Mouse (Mus musculus): ENCODE measurements around the gene Mrpl17. TPM values are rescaled to one million over a fixed set of nuclear protein-coding genes. Genes with fewer than 3 reads are reported as not detected.

Mrpl17 gene
- polyA plus RNA-seq, 1 experiment from 2014 or later = 388 TPM

DNA sequence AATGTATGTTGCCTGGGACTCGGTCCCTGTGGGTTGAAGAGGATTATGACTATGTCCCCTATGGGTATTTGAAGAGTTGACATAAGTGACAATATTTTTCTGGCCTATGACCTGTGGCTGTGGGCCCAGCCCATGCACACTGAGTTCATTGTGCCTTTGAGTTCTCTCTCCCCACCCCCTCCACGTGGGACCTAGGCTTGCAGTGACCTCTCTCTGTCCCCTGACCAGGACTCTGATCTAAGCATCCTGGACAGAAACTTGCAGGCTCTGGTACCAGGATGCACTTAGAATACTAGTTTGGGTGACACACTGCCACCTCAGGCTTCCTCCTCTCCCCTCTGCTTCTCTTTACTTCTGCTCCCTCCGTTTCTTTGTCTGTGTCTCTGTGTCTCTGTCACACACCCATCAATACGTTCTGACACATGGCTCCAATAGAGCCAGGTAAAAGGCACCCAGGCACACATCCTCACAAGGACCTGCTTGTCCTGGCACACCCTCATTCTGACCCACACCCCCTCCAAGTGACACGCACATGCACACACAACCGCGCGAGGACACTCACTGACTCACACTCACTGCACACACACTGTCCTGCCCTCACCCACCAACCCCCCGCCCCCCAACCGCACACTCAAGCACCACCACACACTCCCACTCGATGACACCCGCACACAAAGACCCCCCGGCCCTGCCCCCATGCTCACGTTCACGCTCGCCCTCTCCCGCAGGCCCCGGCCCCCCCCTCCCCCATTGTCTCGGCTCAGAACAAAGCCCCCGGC lies 24.2 kb downstream of the Mrpl17 start:
- no peak for DNase-seq
- Histone ChIP-seq H3K36me3 (ENCODE audit: insufficient read depth) (peaks cover 17% of the 10 kb centered on the region), H3K4me3 (ENCODE audit: low read depth, low read length) (peak overlapping the region; percentile 88), H3K9me3 (ENCODE audit: low read depth, low read length) (no peaks in the 10 kb centered on the region), H3K27ac (ENCODE audit: low read depth) (peak overlapping the region; percentile 86), H3K27me3 (ENCODE audit: insufficient read depth, low read length) (no peaks in the 10 kb centered on the region), H3K4me2 (peak overlapping the region; percentile 67), H3K4me1 (ENCODE audit: insufficient read depth) (peaks cover 2% of the 10 kb centered on the region; the same call in 1 of the 2 replicates), H3K9ac (peak overlapping the region; percentile 95)
- ATAC-seq (ENCODE audit: insufficient read depth) = peak; percentile 61
- no peak for TF ChIP-seq CTCF (IDR thresholded peaks at IDR 0.05; ENCODE audit: low read depth)
- WGBS = 6% methylated on average over 20 of the region's 20 CpGs

DNA sequence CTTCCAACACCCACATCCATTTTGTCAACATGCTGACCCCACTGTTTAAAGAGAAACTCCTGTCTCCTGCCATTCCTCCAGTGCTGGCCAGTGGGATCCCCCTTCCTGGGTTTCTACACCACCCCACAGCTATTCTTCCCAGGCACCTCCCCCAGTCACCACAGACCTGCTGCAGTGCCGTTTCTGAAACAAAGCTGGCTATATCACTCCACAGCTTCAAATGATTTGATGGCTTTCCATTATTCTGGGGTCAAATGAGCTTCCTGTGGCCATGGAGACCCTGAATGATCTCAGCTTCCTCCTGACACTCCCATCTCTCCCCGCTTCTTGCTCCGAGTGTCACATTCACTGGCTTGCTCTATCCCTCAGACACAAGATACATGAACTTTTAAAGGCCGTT lies 26.3 kb downstream of the Mrpl17 start:
- TF ChIP-seq CTCF (IDR thresholded peaks at IDR 0.05; ENCODE audit: low read depth) = no peak
- Histone ChIP-seq H3K4me3 (ENCODE audit: low read depth, low read length) (no peak overlapping the region), H3K4me2 (peak overlapping the region; percentile 19), H3K9ac (no peak overlapping the region), H3K27me3 (ENCODE audit: insufficient read depth, low read length) (no peaks in the 10 kb centered on the region), H3K9me3 (ENCODE audit: low read depth, low read length) (no peaks in the 10 kb centered on the region), H3K27ac (ENCODE audit: low read depth) (no peak overlapping the region), H3K36me3 (ENCODE audit: insufficient read depth) (peaks cover 37% of the 10 kb centered on the region), H3K4me1 (ENCODE audit: insufficient read depth) (peaks cover 3% of the 10 kb centered on the region; the same call in 1 of the 2 replicates)
- DNase-seq (no peak), ATAC-seq (ENCODE audit: insufficient read depth) (no peak)
- WGBS = 13% methylated on average over 4 of the region's 4 CpGs

DNA sequence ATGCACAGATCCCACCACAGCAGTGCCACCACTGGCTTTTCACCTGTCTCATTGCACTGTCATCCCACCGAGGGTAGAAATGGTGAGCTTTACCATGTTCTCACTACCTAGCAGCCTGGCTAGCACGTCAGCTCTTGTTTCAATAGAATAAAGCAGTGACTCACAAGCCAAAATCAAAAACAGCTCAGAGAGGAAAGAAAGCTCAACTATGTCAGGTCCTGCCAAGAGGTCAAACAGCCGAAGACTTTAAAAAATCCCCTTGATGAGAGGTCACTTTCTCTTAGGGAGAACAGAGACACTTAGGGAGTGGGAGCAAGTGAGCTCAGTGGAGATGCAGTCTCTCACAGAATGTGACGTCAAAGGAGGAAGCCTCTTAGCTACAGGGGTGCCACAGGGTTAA lies 27.0 kb downstream of the Mrpl17 start:
- ATAC-seq (ENCODE audit: insufficient read depth) (no peak), DNase-seq (no peak)
- no peak overlapping the region for H3K4me3 ChIP-seq (ENCODE audit: low read depth, low read length)
- H3K4me1 ChIP-seq (ENCODE audit: insufficient read depth) = peaks cover 7% of the 10 kb centered on the region; the same call in 1 of the 2 replicates
- no peak overlapping the region for H3K4me2 ChIP-seq
- TF ChIP-seq CTCF (IDR thresholded peaks at IDR 0.05; ENCODE audit: low read depth) = no peak
- no peak overlapping the region for H3K27ac ChIP-seq (ENCODE audit: low read depth)
- H3K9ac ChIP-seq = no peak overlapping the region
- peaks cover 38% of the 10 kb centered on the region for H3K36me3 ChIP-seq (ENCODE audit: insufficient read depth)
- WGBS = 47% methylated on average over 4 of the region's 4 CpGs
- no peaks in the 10 kb centered on the region for H3K9me3 ChIP-seq (ENCODE audit: low read depth, low read length)
- no peaks in the 10 kb centered on the region for H3K27me3 ChIP-seq (ENCODE audit: insufficient read depth, low read length)

DNA sequence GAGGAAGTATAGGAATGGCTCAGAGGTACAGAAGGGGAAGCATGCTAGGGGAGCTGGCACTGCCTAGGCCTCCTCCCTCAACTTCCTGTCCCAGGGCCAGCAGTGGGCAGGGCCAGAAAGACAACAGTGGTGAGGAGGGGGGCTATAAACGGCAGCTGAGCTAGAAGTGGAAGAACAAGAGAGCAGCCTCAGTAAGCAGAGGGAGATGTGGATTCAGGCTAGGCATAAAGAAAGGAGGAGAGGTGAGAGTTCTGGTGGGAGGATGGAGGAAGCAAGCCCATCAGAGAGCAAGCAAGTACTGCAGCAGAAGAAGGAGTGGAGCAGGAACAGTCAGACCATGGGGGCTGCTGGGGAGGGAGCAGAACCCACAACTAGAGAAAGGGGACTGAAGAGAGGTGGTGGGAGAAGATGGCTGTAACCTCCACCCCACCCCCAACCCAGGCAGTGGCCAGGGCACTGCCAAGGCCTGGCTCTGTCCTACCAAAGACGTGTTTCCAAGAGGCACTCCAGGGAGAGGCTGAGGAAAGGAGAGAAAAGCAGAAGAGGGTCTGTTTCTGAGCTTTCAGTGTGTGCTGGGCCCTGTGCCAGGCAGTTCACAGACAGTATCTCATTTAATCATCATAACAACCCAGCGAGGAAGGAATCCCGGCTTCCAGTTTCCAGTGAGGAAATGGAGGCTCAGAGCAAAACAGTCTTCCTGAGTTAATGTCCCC lies 32.2 kb downstream of the Mrpl17 start:
- Histone ChIP-seq H3K27me3 (ENCODE audit: insufficient read depth, low read length) (no peaks in the 10 kb centered on the region), H3K36me3 (ENCODE audit: insufficient read depth) (peaks cover 41% of the 10 kb centered on the region), H3K9me3 (ENCODE audit: low read depth, low read length) (no peaks in the 10 kb centered on the region), H3K9ac (peak overlapping the region; percentile 38), H3K4me2 (peak overlapping the region; percentile 59), H3K27ac (ENCODE audit: low read depth) (peak overlapping the region; percentile 96), H3K4me3 (ENCODE audit: low read depth, low read length) (peak overlapping the region; percentile 29; the same call in 1 of the 2 replicates), H3K4me1 (ENCODE audit: insufficient read depth) (0 out of 2 replicates have a peak, but pooled peaks cover 15% of the 10 kb centered on the region)
- WGBS = 23% methylated on average over 4 of the region's 4 CpGs
- DNase-seq (peak; percentile 85), ATAC-seq (ENCODE audit: insufficient read depth) (peak; percentile 90)
- TF ChIP-seq CTCF (IDR thresholded peaks at IDR 0.05; ENCODE audit: low read depth) = no peak

DNA sequence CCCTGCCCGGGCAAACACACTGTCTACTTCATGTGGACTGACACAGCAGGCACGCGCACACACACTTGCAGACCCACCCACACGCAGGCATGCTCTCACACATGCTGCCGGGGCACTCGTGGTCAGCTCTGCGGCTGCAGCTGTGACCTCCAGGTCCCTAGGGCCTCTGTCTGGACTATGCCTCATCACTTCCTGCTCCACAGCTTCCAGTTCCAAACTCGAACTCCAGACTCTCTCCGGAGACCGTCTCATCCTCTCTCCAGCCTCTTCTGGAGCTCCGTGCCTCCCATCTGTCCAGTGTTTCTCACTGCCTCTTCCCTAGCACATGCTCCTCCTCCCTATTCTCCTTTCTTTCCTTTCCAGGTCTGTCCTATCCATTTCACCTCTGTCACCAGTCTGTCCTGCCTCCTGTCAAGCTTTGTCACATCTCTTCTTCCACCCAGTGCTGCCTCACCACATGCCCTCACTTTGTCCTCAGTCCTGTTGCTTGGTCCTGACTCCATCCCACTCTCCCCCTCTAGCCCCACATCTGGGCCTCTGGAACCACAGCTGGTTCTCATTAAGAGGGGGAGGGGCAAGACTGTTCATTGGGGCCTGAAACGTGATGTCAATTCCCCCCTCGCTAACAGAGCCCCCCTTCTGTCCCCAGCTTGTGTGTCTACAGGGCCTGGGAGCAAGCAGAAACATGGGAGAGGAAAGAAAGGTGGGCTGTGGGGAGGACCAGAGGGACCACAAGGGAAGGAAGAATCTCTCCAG lies 32.9 kb downstream of the Mrpl17 start:
- WGBS = 28% methylated on average over 13 of the region's 13 CpGs
- 0 out of 2 replicates have a peak, but pooled peaks cover 15% of the 10 kb centered on the region for H3K4me1 ChIP-seq (ENCODE audit: insufficient read depth)

GRCm38 (mm10) chr7:105777316-105777715 lies 33.6 kb downstream of the Mrpl17 start:
- 83% methylated on average over 1 of the region's 1 CpGs for WGBS
- H3K27ac ChIP-seq (ENCODE audit: low read depth) = peak overlapping the region; percentile 96
- H3K4me3 ChIP-seq (ENCODE audit: low read depth, low read length) = peak overlapping the region; percentile 29
- peak overlapping the region; percentile 59 for H3K4me2 ChIP-seq
- H3K9me3 ChIP-seq (ENCODE audit: low read depth, low read length) = no peaks in the 10 kb centered on the region
- DNase-seq (no peak), ATAC-seq (ENCODE audit: insufficient read depth) (no peak)
- peaks cover 39% of the 10 kb centered on the region for H3K36me3 ChIP-seq (ENCODE audit: insufficient read depth)
- H3K9ac ChIP-seq = peak overlapping the region; percentile 43; the same call in 1 of the 2 replicates
- H3K27me3 ChIP-seq (ENCODE audit: insufficient read depth, low read length) = no peaks in the 10 kb centered on the region
- no peak for TF ChIP-seq CTCF (IDR thresholded peaks at IDR 0.05; ENCODE audit: low read depth)
- H3K4me1 ChIP-seq (ENCODE audit: insufficient read depth) = 0 out of 2 replicates have a peak, but pooled peaks cover 15% of the 10 kb centered on the region

More for the DNA sequence above, 32.9 kb downstream of the Mrpl17 start:
- Histone ChIP-seq H3K4me2 (peak overlapping the region; percentile 59), H3K27ac (ENCODE audit: low read depth) (peak overlapping the region; percentile 96), H3K4me3 (ENCODE audit: low read depth, low read length) (peak overlapping the region; percentile 29), H3K27me3 (ENCODE audit: insufficient read depth, low read length) (no peaks in the 10 kb centered on the region), H3K36me3 (ENCODE audit: insufficient read depth) (peaks cover 39% of the 10 kb centered on the region), H3K9me3 (ENCODE audit: low read depth, low read length) (no peaks in the 10 kb centered on the region), H3K9ac (peak overlapping the region; percentile 43)
- DNase-seq (peak; percentile 90), ATAC-seq (ENCODE audit: insufficient read depth) (peak; percentile 90)
- no peak for TF ChIP-seq CTCF (IDR thresholded peaks at IDR 0.05; ENCODE audit: low read depth)
